Mouse (Mus musculus): ENCODE data around the gene Map3k3. TPM values are rescaled to one million over a fixed set of nuclear protein-coding genes. Genes with fewer than 3 reads are reported as not detected.
"Not testable (repeated sequence)": the region's sequence is repeated elsewhere in the genome, so short reads cannot be mapped to it uniquely, and the experiment has no call there.

Map3k3 gene
- polyA plus RNA-seq, 1 experiment from 2014 or later, result 25.1 TPM

DNA sequence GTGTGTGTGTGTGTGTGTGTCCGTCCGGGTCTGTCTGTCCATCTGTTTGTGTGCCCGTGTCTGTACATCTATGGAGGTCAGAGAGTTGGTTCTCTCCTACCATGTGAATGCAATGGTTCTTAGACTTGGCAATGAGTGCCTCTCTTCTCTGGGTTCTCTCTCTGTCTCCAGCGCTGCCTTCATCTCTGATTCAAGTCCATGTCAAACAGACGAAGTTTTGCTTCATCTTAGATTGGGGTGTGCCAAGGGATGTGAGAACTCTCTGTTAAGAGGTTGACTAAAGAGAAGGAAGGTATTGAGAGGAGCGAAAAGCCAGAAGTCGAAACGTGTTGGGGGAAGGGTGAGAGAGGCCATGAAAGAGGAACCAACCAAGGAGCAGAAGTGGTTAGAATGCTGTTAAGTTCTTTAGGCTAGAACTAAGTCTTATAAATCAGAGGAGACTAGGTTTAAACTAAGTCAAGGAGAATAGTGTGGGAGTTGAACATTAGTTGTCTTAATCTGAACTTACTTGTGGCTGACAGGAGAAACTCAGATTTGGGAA, 21.7 kb downstream of the Map3k3 start:
- Histone ChIP-seq H3K9me3 (no peaks in the 10 kb centered on the region), H3K27me3 (ENCODE audit: insufficient read depth, poor library complexity, severe bottlenecking) (no peaks in the 10 kb centered on the region), H3K36me3 (peaks cover 28% of the 10 kb centered on the region), H3K4me3 (no peak overlapping the region), H3K27ac (no peak overlapping the region), H3K4me1 (no peaks in the 10 kb centered on the region)
- WGBS, result 78% methylated on average over 8 of the region's 8 CpGs
- no peak for DNase-seq (ENCODE audit: low spot score)

DNA sequence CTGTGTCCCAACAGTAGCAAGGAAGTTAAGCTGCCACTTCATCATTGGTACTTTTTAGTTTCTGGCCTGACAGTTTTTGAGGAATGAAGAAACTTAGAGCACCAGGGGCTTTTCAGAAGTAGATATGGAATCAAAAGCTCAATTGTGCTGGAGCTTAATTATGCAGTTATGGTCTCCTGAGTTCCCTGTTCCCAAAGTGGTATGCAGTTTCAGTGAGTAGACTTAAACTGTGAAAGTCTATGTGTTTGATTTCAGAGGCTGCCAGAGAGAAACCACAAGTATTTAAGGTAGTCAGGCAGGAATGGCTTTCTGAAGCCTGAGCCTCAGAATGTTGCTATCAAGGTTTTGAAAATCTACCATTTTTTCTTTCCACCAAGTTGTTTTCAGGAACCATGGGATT, 27.3 kb downstream of the Map3k3 start:
- H3K27me3 ChIP-seq (ENCODE audit: insufficient read depth, poor library complexity, severe bottlenecking), result no peaks in the 10 kb centered on the region
- peaks cover 38% of the 10 kb centered on the region for H3K36me3 ChIP-seq
- H3K4me1 ChIP-seq, result no peaks in the 10 kb centered on the region
- no peaks in the 10 kb centered on the region for H3K9me3 ChIP-seq
- DNase-seq (ENCODE audit: low spot score), result no peak
- H3K4me3 ChIP-seq, result no peak overlapping the region
- H3K27ac ChIP-seq, result no peak overlapping the region

DNA sequence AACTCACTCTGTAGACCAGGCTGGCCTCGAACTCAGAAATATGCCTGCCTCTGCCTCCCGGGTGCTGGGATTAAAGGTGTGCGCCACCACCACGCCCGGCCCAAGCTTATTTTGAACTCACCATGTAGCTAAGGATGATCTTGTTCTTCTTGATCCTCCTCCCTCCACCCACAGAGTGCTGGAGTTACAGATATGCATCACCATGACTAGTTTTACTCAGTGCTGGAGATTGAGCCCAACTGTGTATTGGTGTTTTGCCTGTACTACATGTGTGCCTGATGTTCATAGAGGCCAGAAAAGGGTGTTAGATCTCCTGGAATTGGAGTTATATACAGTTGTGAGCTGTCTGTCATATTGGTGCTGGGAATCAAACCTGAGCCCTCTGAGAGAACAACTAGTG, 37.8 kb downstream of the Map3k3 start:
- Histone ChIP-seq H3K27ac (no peak overlapping the region), H3K27me3 (ENCODE audit: insufficient read depth, poor library complexity, severe bottlenecking) (no peaks in the 10 kb centered on the region), H3K9me3 (no peaks in the 10 kb centered on the region), H3K4me3 (no peak overlapping the region), H3K36me3 (peaks cover 72% of the 10 kb centered on the region), H3K4me1 (no peaks in the 10 kb centered on the region)
- 87% methylated on average over 5 of the region's 5 CpGs for WGBS
- no peak for DNase-seq (ENCODE audit: low spot score)

DNA sequence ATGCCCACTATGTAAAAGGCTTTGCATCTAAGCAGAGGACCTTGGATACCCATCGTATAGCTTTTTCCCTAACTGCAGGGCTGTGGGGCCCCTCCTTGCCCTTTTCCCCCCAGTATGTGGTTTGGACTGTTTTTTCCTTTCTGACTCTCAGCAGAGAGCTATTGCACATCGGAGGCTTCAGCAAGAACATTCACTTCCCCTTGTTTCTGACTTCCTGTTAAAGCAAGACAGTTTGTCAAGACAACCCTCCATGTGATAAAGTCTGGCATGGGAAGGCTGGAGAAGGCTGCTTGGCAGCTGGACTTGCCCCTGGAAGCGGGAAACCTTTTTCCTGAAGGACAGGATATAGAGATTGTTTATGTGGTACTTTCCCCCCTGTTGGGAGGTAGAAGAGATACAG, 38.3 kb downstream of the Map3k3 start:
- no peaks in the 10 kb centered on the region for H3K27me3 ChIP-seq (ENCODE audit: insufficient read depth, poor library complexity, severe bottlenecking)
- H3K4me3 ChIP-seq, result no peak overlapping the region
- peaks cover 67% of the 10 kb centered on the region for H3K36me3 ChIP-seq
- no peak for DNase-seq (ENCODE audit: low spot score)
- no peak overlapping the region for H3K27ac ChIP-seq
- WGBS, result 65% methylated on average over 3 of the region's 3 CpGs
- no peaks in the 10 kb centered on the region for H3K9me3 ChIP-seq
- no peaks in the 10 kb centered on the region for H3K4me1 ChIP-seq

DNA sequence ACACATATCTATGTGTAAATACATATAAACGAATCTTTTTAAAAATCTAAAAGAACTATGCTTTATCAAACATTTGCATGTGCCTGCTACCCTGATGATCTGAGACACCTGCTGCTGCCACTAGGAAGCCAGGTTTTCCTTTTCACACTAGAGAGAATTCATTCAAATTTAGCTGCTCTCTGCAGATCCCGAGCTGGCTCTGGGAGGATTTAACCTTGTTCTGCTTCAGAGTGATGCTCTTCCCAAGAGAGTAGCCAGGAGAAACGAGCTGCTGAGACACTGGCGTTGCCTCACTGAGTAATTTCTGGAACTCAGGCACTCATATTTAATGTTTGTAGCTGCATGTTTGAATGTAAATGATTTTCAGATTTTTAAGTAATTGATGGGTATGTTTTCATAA, 40.4 kb downstream of the Map3k3 start:
- no peak overlapping the region for H3K27ac ChIP-seq
- no peaks in the 10 kb centered on the region for H3K27me3 ChIP-seq (ENCODE audit: insufficient read depth, poor library complexity, severe bottlenecking)
- H3K9me3 ChIP-seq, result no peaks in the 10 kb centered on the region
- H3K4me1 ChIP-seq, result no peaks in the 10 kb centered on the region
- no peak for DNase-seq (ENCODE audit: low spot score)
- 74% methylated on average over 4 of the region's 4 CpGs for WGBS
- no peak overlapping the region for H3K4me3 ChIP-seq
- peaks cover 62% of the 10 kb centered on the region for H3K36me3 ChIP-seq

- peaks cover 59% of the 10 kb centered on the region for H3K36me3 ChIP-seq
- DNase-seq (ENCODE audit: low spot score), result no peak
- no peaks in the 10 kb centered on the region for H3K4me1 ChIP-seq
- WGBS, result 81% methylated on average over 1 of the region's 1 CpGs
- no peaks in the 10 kb centered on the region for H3K27me3 ChIP-seq (ENCODE audit: insufficient read depth, poor library complexity, severe bottlenecking)
- no peak overlapping the region for H3K27ac ChIP-seq
- no peaks in the 10 kb centered on the region for H3K9me3 ChIP-seq
- H3K4me3 ChIP-seq, result no peak overlapping the region
Observed at GRCm38 (mm10) chr11:106125827-106126226, 41.4 kb downstream of the Map3k3 start.

GRCm38 (mm10) chr11:106126727-106127373, 42.4 kb downstream of the Map3k3 start:
- H3K27me3 ChIP-seq (ENCODE audit: insufficient read depth, poor library complexity, severe bottlenecking), result not testable (repeated sequence)
- WGBS, result 90% methylated on average over 6 of the region's 6 CpGs

DNA sequence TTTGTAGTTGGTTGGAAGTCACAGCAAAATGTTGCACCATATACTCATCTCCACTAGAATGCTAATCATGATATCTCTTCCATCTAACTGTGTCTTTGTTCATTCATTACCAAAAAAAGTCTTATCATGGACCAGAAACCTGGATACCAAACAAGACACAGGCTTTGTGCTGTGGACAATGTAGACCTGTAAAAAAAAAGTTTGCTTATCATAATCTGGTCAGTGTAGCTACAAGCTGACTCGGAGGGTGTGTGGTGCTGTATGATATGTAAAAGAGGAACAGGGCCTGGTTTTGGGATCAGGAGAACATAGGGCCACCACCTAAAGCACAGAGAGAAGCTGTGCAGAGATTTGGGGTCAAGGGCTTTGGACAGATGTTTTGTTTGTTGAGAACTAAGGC, 45.1 kb downstream of the Map3k3 start:
- H3K9me3 ChIP-seq, result no peaks in the 10 kb centered on the region
- peaks cover 3% of the 10 kb centered on the region for H3K4me1 ChIP-seq
- no peak overlapping the region for H3K27ac ChIP-seq
- no peak for DNase-seq (ENCODE audit: low spot score)
- H3K27me3 ChIP-seq (ENCODE audit: insufficient read depth, poor library complexity, severe bottlenecking), result no peaks in the 10 kb centered on the region
- no peak overlapping the region for H3K4me3 ChIP-seq
- WGBS, result 67% methylated on average over 1 of the region's 1 CpGs
- peaks cover 37% of the 10 kb centered on the region for H3K36me3 ChIP-seq

More at GRCm38 (mm10) chr11:106126727-106127373, 42.4 kb downstream of the Map3k3 start:
- H3K27ac ChIP-seq; H3K4me3 ChIP-seq; H3K9me3 ChIP-seq; DNase-seq (ENCODE audit: low spot score); H3K4me1 ChIP-seq: not testable (repeated sequence)
- peaks cover 51% of the 10 kb centered on the region for H3K36me3 ChIP-seq

GRCm38 (mm10) chr11:106132516-106132915, 48.1 kb downstream of the Map3k3 start:
- Histone ChIP-seq H3K9me3 (no peaks in the 10 kb centered on the region), H3K27me3 (ENCODE audit: insufficient read depth, poor library complexity, severe bottlenecking) (no peaks in the 10 kb centered on the region), H3K36me3 (peaks cover 34% of the 10 kb centered on the region), H3K27ac (no peak overlapping the region), H3K4me1 (peaks cover 13% of the 10 kb centered on the region), H3K4me3 (no peak overlapping the region)
- 91% methylated on average over 5 of the region's 5 CpGs for WGBS
- DNase-seq (ENCODE audit: low spot score), result no peak

DNA sequence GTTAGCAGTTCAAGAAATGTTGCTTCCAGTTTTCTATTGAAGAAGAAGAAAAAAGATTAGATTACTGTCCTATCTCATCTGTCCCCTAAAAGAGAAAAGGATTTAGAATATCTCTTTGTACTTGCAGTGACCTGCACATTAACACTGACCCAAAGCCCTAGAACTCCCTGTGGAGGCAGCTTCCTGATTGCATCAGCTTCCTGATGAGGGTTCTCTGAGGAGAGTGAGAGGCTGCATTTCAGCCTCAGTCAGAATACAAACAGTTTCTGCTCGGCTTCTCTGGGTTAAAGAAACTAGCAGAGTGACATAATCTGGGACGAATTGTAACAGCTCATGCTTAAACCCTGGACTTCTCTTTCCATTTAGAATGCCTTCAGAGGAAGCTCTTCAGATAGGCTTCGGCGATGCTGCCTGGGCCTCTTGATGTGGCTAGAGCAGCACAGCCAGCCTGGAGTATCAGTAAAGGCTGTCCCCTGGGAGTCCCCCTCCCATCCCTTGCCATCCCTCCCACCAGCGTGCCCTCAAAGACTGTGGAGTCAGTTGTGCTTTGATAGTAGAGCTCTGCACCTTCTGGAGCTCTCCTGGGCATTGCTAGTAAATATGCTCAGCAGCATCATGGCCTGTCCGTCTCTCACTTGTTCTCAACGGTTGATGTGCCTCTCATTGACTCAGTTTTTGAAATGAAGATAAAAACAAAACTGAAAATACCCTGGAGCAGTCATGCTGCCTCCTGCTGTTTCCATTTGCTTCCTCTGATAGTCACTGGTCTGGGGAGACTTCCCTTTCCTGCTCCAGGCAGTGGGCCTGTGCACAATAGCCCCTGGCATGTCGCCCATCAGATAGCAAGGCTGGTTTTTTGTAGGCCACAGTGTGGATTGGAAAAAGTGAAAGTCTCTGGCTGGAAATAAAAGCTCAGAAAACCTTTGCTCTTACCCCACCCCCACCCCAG, 50.4 kb downstream of the Map3k3 start:
- peak; percentile 89 for DNase-seq (ENCODE audit: low spot score)
- peaks cover 13% of the 10 kb centered on the region for H3K4me1 ChIP-seq
- H3K36me3 ChIP-seq, result peaks cover 24% of the 10 kb centered on the region
- H3K9me3 ChIP-seq, result no peaks in the 10 kb centered on the region
- no peaks in the 10 kb centered on the region for H3K27me3 ChIP-seq (ENCODE audit: insufficient read depth, poor library complexity, severe bottlenecking)
- 19% methylated on average over 8 of the region's 8 CpGs for WGBS
- no peak overlapping the region for H3K4me3 ChIP-seq
- peak overlapping the region; percentile 80 for H3K27ac ChIP-seq

GRCm38 (mm10) chr11:106151219-106151618, 66.8 kb downstream of the Map3k3 start:
- H3K27me3 ChIP-seq (ENCODE audit: insufficient read depth, poor library complexity, severe bottlenecking), result no peaks in the 10 kb centered on the region

DNA sequence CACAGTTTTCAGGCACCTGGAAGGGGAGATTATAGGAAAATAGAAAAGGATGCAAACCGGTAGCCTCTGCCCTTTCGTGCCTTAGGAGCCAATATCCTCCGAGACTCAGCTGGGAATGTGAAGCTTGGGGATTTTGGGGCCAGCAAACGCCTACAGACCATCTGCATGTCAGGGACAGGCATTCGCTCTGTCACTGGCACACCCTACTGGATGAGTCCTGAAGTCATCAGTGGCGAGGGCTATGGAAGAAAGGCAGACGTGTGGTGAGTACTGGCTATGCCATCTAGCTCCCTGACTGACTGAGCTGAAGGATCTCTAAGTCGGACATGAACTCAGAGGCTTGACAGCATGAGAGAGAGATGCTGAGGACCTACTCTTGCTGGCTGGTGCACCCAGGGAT, 67.7 kb downstream of the Map3k3 start:
- Histone ChIP-seq H3K4me1 (no peaks in the 10 kb centered on the region), H3K9me3 (no peaks in the 10 kb centered on the region), H3K27me3 (ENCODE audit: insufficient read depth, poor library complexity, severe bottlenecking) (no peaks in the 10 kb centered on the region), H3K36me3 (peaks cover 99% of the 10 kb centered on the region), H3K4me3 (no peak overlapping the region), H3K27ac (no peak overlapping the region)
- DNase-seq (ENCODE audit: low spot score), result no peak
- WGBS, result 75% methylated on average over 8 of the region's 8 CpGs

More at GRCm38 (mm10) chr11:106151219-106151618, 66.8 kb downstream of the Map3k3 start:
- WGBS, result 81% methylated on average over 3 of the region's 3 CpGs
- no peak for DNase-seq (ENCODE audit: low spot score)
- Histone ChIP-seq H3K9me3 (no peaks in the 10 kb centered on the region), H3K4me1 (no peaks in the 10 kb centered on the region), H3K4me3 (no peak overlapping the region), H3K27ac (no peak overlapping the region), H3K36me3 (peaks cover 97% of the 10 kb centered on the region)

DNA sequence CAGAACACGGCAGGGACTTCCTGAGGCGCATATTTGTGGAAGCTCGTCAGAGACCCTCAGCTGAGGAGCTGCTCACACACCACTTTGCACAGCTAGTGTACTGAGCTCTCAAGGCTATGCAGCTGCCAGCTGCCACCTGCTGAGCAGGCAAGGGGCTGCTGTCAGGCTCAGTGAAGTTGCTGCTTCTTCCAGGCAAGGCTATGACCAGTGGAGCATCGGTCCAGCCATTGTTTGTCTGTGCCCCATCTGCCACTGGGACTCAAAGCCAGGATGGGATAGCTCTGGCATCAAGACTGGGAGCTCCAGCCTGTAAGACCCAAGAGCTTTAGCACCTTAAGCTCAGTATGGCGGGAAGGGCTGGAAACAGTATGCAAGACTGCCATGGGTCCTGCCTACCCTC, 69.7 kb downstream of the Map3k3 start:
- Histone ChIP-seq H3K27ac (no peak overlapping the region), H3K4me1 (peaks cover 17% of the 10 kb centered on the region), H3K9me3 (no peaks in the 10 kb centered on the region), H3K36me3 (peaks cover 98% of the 10 kb centered on the region), H3K27me3 (ENCODE audit: insufficient read depth, poor library complexity, severe bottlenecking) (no peaks in the 10 kb centered on the region), H3K4me3 (no peak overlapping the region)
- 74% methylated on average over 5 of the region's 5 CpGs for WGBS
- DNase-seq (ENCODE audit: low spot score), result no peak
